8 mouse cellular contexts compared by ENCODE assay signal in genomic region chr5:124862013-124862866, GRCm38 (mm10). TPM values are rescaled to one million over a fixed set of nuclear protein-coding genes. Genes with fewer than 3 reads are reported as not detected.
A peak's percentile ranks its signal among the peaks of the same experiment; 100 is the strongest.
DNase-seq lines count a peak whose midpoint lies in the region; ATAC-seq and TF ChIP-seq lines count a peak whose summit lies in the region.

Ccdc92 (minus strand) TSS chr5:124862424.
Zfp664 (plus strand) TSS chr5:124862691.

- TF ChIP-seq CTCF in liver, embryonic 14.5 days (IDR thresholded peaks at IDR 0.05; ENCODE audit: low read depth), result 0 out of 2 replicates have a peak, but pooled peaks have one; percentile 8
- no peak for TF ChIP-seq CTCF in stomach, postnatal 0 days (IDR thresholded peaks at IDR 0.05; ENCODE audit: low read depth)

- peak; percentile 93 for ATAC-seq in heart, embryonic 15.5 days (replicated peaks; ENCODE audit: insufficient number of reproducible peaks, insufficient read depth, low FRiP score, low read depth)
- peak; percentile 93 for ATAC-seq in liver, embryonic 14.5 days (ENCODE audit: insufficient read depth)
- peak; percentile 84 for ATAC-seq in neural tube, embryonic 11.5 days (ENCODE audit: insufficient read depth, low FRiP score, low TSS enrichment)
- ATAC-seq in stomach, postnatal 0 days (ENCODE audit: low FRiP score, low TSS enrichment), result peak; percentile 95

- TF ChIP-seq EP300 in liver, embryonic 14.5 days (IDR thresholded peaks at IDR 0.05; ENCODE audit: low read depth), result no peak
- no peak for TF ChIP-seq EP300 in stomach, postnatal 0 days (optimal IDR thresholded peaks at IDR 0.05)

- H3K27ac ChIP-seq in forebrain, embryonic 10.5 days, result peak within 1 kb of the TSS; percentile 98
- peak within 1 kb of the TSS; percentile 91 for H3K27ac ChIP-seq in heart, embryonic 15.5 days
- no peak within 1 kb of the TSS for H3K27ac ChIP-seq in liver, embryonic 14.5 days
- H3K27ac ChIP-seq in neural tube, embryonic 11.5 days (ENCODE audit: low read depth, low read length), result peak within 1 kb of the TSS; percentile 92
- peak within 1 kb of the TSS; percentile 85 for H3K27ac ChIP-seq in stomach, postnatal 0 days (replicated peaks)

- H3K4me2 ChIP-seq in heart, embryonic 15.5 days, result peak within 1 kb of the TSS; percentile 94
- peak within 1 kb of the TSS; percentile 94 for H3K4me2 ChIP-seq in liver, embryonic 14.5 days (ENCODE audit: low read depth)
- peak within 1 kb of the TSS; percentile 92 for H3K4me2 ChIP-seq in neural tube, embryonic 11.5 days (ENCODE audit: low read depth)
- peak within 1 kb of the TSS; percentile 71 for H3K4me2 ChIP-seq in stomach, postnatal 0 days (replicated peaks; ENCODE audit: low read depth)

- peaks cover 28% of the 10 kb centered on the region for H3K27me3 ChIP-seq in forebrain, embryonic 10.5 days (ENCODE audit: poor library complexity, severe bottlenecking)
- peaks cover 41% of the 10 kb centered on the region for H3K27me3 ChIP-seq in heart, embryonic 15.5 days
- peaks cover 40% of the 10 kb centered on the region for H3K27me3 ChIP-seq in liver, embryonic 14.5 days (ENCODE audit: control insufficient read depth, insufficient read depth, low read length)
- H3K27me3 ChIP-seq in neural tube, embryonic 11.5 days (ENCODE audit: control insufficient read depth, insufficient read depth, low read length), result peaks cover 9% of the 10 kb centered on the region; the same call in 1 of the 2 replicates
- H3K27me3 ChIP-seq in stomach, postnatal 0 days (ENCODE audit: control insufficient read depth, insufficient read depth, low read length), result no peaks in the 10 kb centered on the region

- H3K9ac ChIP-seq in heart, embryonic 15.5 days, result peak within 1 kb of the TSS; percentile 90
- peak within 1 kb of the TSS; percentile 88 for H3K9ac ChIP-seq in liver, embryonic 14.5 days (replicated peaks)
- peak within 1 kb of the TSS; percentile 91 for H3K9ac ChIP-seq in neural tube, embryonic 11.5 days (ENCODE audit: low read length)
- H3K9ac ChIP-seq in stomach, postnatal 0 days (ENCODE audit: low read length), result peak within 1 kb of the TSS; percentile 79

- WGBS in forebrain, embryonic 10.5 days, result under 1% methylated on average over 88 of the region's 103 CpGs
- WGBS in heart, embryonic 15.5 days, result under 1% methylated on average over 80 of the region's 103 CpGs
- 0% methylated on average over 102 of the region's 103 CpGs for WGBS in liver, embryonic 14.5 days (ENCODE audit: insufficient replicate concordance)
- WGBS in neural tube, embryonic 11.5 days, result under 1% methylated on average over 90 of the region's 103 CpGs
- WGBS in stomach, postnatal 0 days, result under 1% methylated on average over 80 of the region's 103 CpGs

- peak; percentile 95 to 96 for DNase-seq in CD8-positive naive resting alpha-beta T cell, adult 2 months (ENCODE audit: low read depth in 2 of 2, low spot score in 2 of 2)
- DNase-seq in c-Kit-positive CD71-negative TER-119-negative erythroid progenitor cells, embryonic 14.5 days (ENCODE audit: low read depth), result peak; percentile 91
- DNase-seq in forebrain, embryonic 10.5 days (ENCODE audit: extremely low spot score, low spot score), result peak; percentile 98
- DNase-seq in kidney, postnatal 25 days, result peak; percentile 98
- DNase-seq in liver, embryonic 14.5 days (ENCODE audit: low read depth in 3 of 3, low spot score in 3 of 3), result peak; percentile 90 to 94 (median 91)
- peak; percentile 100 for DNase-seq in neural tube, embryonic 11.5 days (ENCODE audit: low spot score)
- DNase-seq in stomach, postnatal 0 days (ENCODE audit: low spot score), result peak; percentile 100

- peaks cover 26% of the 10 kb centered on the region for H3K36me3 ChIP-seq in forebrain, embryonic 10.5 days (replicated peaks)
- no peaks in the 10 kb centered on the region; the same call in 1 of the 2 replicates for H3K36me3 ChIP-seq in heart, embryonic 15.5 days
- no peaks in the 10 kb centered on the region for H3K36me3 ChIP-seq in liver, embryonic 14.5 days (replicated peaks; ENCODE audit: control insufficient read depth, insufficient read depth, low read depth)
- H3K36me3 ChIP-seq in neural tube, embryonic 11.5 days (ENCODE audit: control insufficient read depth, insufficient read depth, low read length), result no peaks in the 10 kb centered on the region
- H3K36me3 ChIP-seq in stomach, postnatal 0 days (ENCODE audit: control insufficient read depth, insufficient read depth, low read length), result no peaks in the 10 kb centered on the region

- peaks cover 42% of the 10 kb centered on the region for H3K4me1 ChIP-seq in forebrain, embryonic 10.5 days
- H3K4me1 ChIP-seq in heart, embryonic 15.5 days (replicated peaks), result peaks cover 20% of the 10 kb centered on the region
- peaks cover 5 to 8% of the 10 kb centered on the region in 2 experiments for H3K4me1 ChIP-seq in liver, embryonic 14.5 days (replicated peaks; ENCODE audit: control insufficient read depth in 2 of 2, insufficient read depth in 2 of 2, low read length in 1 of 2)
- peaks cover 12% of the 10 kb centered on the region; the same call in 1 of the 2 replicates for H3K4me1 ChIP-seq in neural tube, embryonic 11.5 days (ENCODE audit: control insufficient read depth, insufficient read depth, low read length)
- H3K4me1 ChIP-seq in stomach, postnatal 0 days (replicated peaks; ENCODE audit: control insufficient read depth, insufficient read depth), result peaks cover 6% of the 10 kb centered on the region

- peak within 1 kb of the TSS; percentile 99 for H3K4me3 ChIP-seq in forebrain, embryonic 10.5 days
- H3K4me3 ChIP-seq in heart, embryonic 15.5 days, result peak within 1 kb of the TSS; percentile 98
- peak within 1 kb of the TSS; percentile 76 to 96 for H3K4me3 ChIP-seq in liver, embryonic 14.5 days (ENCODE audit: insufficient read depth in 1 of 2, low read depth in 2 of 2, low read length in 2 of 2)
- peak within 1 kb of the TSS; percentile 96 for H3K4me3 ChIP-seq in neural tube, embryonic 11.5 days (ENCODE audit: low read depth, low read length)
- peak within 1 kb of the TSS; percentile 92 for H3K4me3 ChIP-seq in stomach, postnatal 0 days (ENCODE audit: low read depth, low read length)

- H3K9me3 ChIP-seq in forebrain, embryonic 10.5 days, result no peaks in the 10 kb centered on the region
- no peaks in the 10 kb centered on the region for H3K9me3 ChIP-seq in heart, embryonic 15.5 days (replicated peaks)
- H3K9me3 ChIP-seq in liver, embryonic 14.5 days (ENCODE audit: control insufficient read depth, low read length), result no peaks in the 10 kb centered on the region
- no peaks in the 10 kb centered on the region for H3K9me3 ChIP-seq in neural tube, embryonic 11.5 days (ENCODE audit: control insufficient read depth, low read length)
- no peaks in the 10 kb centered on the region for H3K9me3 ChIP-seq in stomach, postnatal 0 days (ENCODE audit: control insufficient read depth, low read length)

RNA-seq across cellular contexts. Expression of gene Ccdc92, which starts in this region (rescaled TPM):
- 14.0 and 14.4 TPM in 2 replicates for polyA plus RNA-seq in forebrain, embryonic 10.5 days (2016; fragmentation: Nextera tagmentation; extraction: Ambion mirVana)
- polyA plus RNA-seq in heart, embryonic 15.5 days (2015; fragmentation: Nextera tagmentation; extraction: Ambion mirVana), result 2.8 and 5.0 TPM in 2 replicates
- 0.22 and 0.38 TPM in 2 replicates for polyA plus RNA-seq in liver, embryonic 14.5 days (2012; rRNA removed)
- polyA plus RNA-seq in liver, embryonic 14.5 days (2014; fragmentation: Nextera tagmentation; extraction: Ambion mirVana), result 0.14 and 0.21 TPM in 2 replicates
- 24.8 and 26.4 TPM in 2 replicates for polyA plus RNA-seq in neural tube, embryonic 11.5 days (2014; fragmentation: Nextera tagmentation; extraction: Ambion mirVana)
- 3.9 and 4.1 TPM in 2 replicates for polyA plus RNA-seq in stomach, postnatal 0 days (2015; fragmentation: Nextera tagmentation; extraction: Ambion mirVana)

RNA-seq across cellular contexts. Expression of gene Zfp664, which starts in this region (rescaled TPM):
- polyA plus RNA-seq in forebrain, embryonic 10.5 days (2016; fragmentation: Nextera tagmentation; extraction: Ambion mirVana), result 148 and 162 TPM in 2 replicates
- 52.2 and 62.3 TPM in 2 replicates for polyA plus RNA-seq in heart, embryonic 15.5 days (2015; fragmentation: Nextera tagmentation; extraction: Ambion mirVana)
- polyA plus RNA-seq in liver, embryonic 14.5 days (2012; rRNA removed), result 5.8 and 7.9 TPM in 2 replicates
- polyA plus RNA-seq in liver, embryonic 14.5 days (2014; fragmentation: Nextera tagmentation; extraction: Ambion mirVana), result 9.9 and 10.6 TPM in 2 replicates
- 146 and 158 TPM in 2 replicates for polyA plus RNA-seq in neural tube, embryonic 11.5 days (2014; fragmentation: Nextera tagmentation; extraction: Ambion mirVana)
- 39.7 and 41.5 TPM in 2 replicates for polyA plus RNA-seq in stomach, postnatal 0 days (2015; fragmentation: Nextera tagmentation; extraction: Ambion mirVana)
